Mouse (Mus musculus): ENCODE results near the gene Stoml1. TPM values are rescaled to one million over a fixed set of nuclear protein-coding genes. Genes with fewer than 3 reads are reported as not detected.

Stoml1 gene
- total and polyA plus RNA-seq, 3 experiments: 35.4 to 40.7 (median 35.4) TPM

GRCm38 (mm10) chr9:58297065-58297464, 44.1 kb downstream of the Stoml1 start:
- no peak overlapping the region for H3K27ac ChIP-seq (ENCODE audit: insufficient read depth, low read depth)
- in situ Hi-C loops (cut with MboI; ENCODE audit: low pct_ligation_motif_present, low pct_unique_long_range_greater_than_20kb, low sequenced_read_pairs): no loop called here
- DNase-seq (ENCODE audit: extremely low read depth): no peak
- dilution Hi-C loops (cut with MboI; ENCODE audit: extremely low pct_ligation_motif_present, extremely low pct_unique_long_range_greater_than_20kb, low sequenced_read_pairs): no loop called here
- no peak overlapping the region for H3K4me3 ChIP-seq (replicated peaks in 1 of 3; ENCODE audit: low read depth in 2 of 3, low read length in 2 of 3, poor library complexity in 1 of 3)
- TF ChIP-seq MEF2A (IDR thresholded peaks at IDR 0.05; ENCODE audit: borderline replicate concordance, low read depth, low read length): no peak
- peaks cover 13% of the 10 kb centered on the region for H3K27me3 ChIP-seq (replicated peaks)
- H3K9ac ChIP-seq (ENCODE audit: insufficient read depth, low read depth): no peak overlapping the region
- peaks cover under 1% of the 10 kb centered on the region for H3K9me3 ChIP-seq (replicated peaks; ENCODE audit: low read length)
- H3K36me3 ChIP-seq (replicated peaks in 1 of 2; ENCODE audit: control insufficient read depth in 1 of 2, insufficient read depth in 1 of 2, low read length in 1 of 2): no peaks in the 10 kb centered on the region
- no peak overlapping the region for H3K4me2 ChIP-seq (ENCODE audit: insufficient read depth, low read depth, poor library complexity, severe bottlenecking)
- H3K79me2 ChIP-seq (replicated peaks; ENCODE audit: control insufficient read depth, extremely low read depth, insufficient read depth, poor library complexity, severe bottlenecking): no peaks in the 10 kb centered on the region
- no peaks in the 10 kb centered on the region for H3K4me1 ChIP-seq (ENCODE audit: control insufficient read depth in 1 of 2, insufficient read depth in 2 of 2)

- H3K4me1 ChIP-seq (ENCODE audit: control insufficient read depth in 1 of 2, insufficient read depth in 2 of 2): no peaks in the 10 kb centered on the region
- DNase-seq (ENCODE audit: extremely low read depth): no peak
- H3K9ac ChIP-seq (ENCODE audit: insufficient read depth, low read depth): no peak overlapping the region
- H3K36me3 ChIP-seq (replicated peaks in 1 of 2; ENCODE audit: control insufficient read depth in 1 of 2, insufficient read depth in 1 of 2, low read length in 1 of 2): no peaks in the 10 kb centered on the region
- TF ChIP-seq TBP (conservative IDR thresholded peaks at IDR 0.05; ENCODE audit: low read depth, low read length) (no peak), CHD1 (IDR thresholded peaks at IDR 0.05; ENCODE audit: low read depth, low read length) (no peak), ZKSCAN1 (IDR thresholded peaks at IDR 0.05; ENCODE audit: borderline replicate concordance, low read depth, low read length) (no peak), MAZ (IDR thresholded peaks at IDR 0.05; ENCODE audit: low read depth, low read length) (no peak), BHLHE40 (IDR thresholded peaks at IDR 0.05; ENCODE audit: low read depth, low read length) (no peak), ZC3H11A (IDR thresholded peaks at IDR 0.05; ENCODE audit: low read depth, low read length) (no peak), RAD21 (IDR thresholded peaks at IDR 0.05; ENCODE audit: low read depth, low read length) (no peak), HCFC1 (IDR thresholded peaks at IDR 0.05; ENCODE audit: low read depth, low read length) (no peak), RCOR1 (conservative IDR thresholded peaks at IDR 0.05; ENCODE audit: low read depth, low read length) (no peak), JUND (conservative IDR thresholded peaks at IDR 0.05; ENCODE audit: low read depth, low read length) (no peak)
- H3K9me3 ChIP-seq (replicated peaks; ENCODE audit: low read length): peaks cover 4% of the 10 kb centered on the region
- no peak overlapping the region for H3K27ac ChIP-seq (ENCODE audit: insufficient read depth, low read depth)
- H3K4me3 ChIP-seq (replicated peaks in 1 of 3; ENCODE audit: low read depth in 2 of 3, low read length in 2 of 3, poor library complexity in 1 of 3): no peak overlapping the region
- in situ Hi-C loops (cut with MboI; ENCODE audit: low pct_ligation_motif_present, low pct_unique_long_range_greater_than_20kb, low sequenced_read_pairs) (no loop called here), dilution Hi-C loops (cut with MboI; ENCODE audit: extremely low pct_ligation_motif_present, extremely low pct_unique_long_range_greater_than_20kb, low sequenced_read_pairs) (no loop called here)
- H3K79me2 ChIP-seq (replicated peaks; ENCODE audit: control insufficient read depth, extremely low read depth, insufficient read depth, poor library complexity, severe bottlenecking): no peaks in the 10 kb centered on the region
- H3K4me2 ChIP-seq (ENCODE audit: insufficient read depth, low read depth, poor library complexity, severe bottlenecking): no peak overlapping the region
- H3K27me3 ChIP-seq (replicated peaks): peaks cover 17% of the 10 kb centered on the region
These were observed 45.1 kb downstream of the Stoml1 start for GRCm38 (mm10) chr9:58297961-58298477.

DNA sequence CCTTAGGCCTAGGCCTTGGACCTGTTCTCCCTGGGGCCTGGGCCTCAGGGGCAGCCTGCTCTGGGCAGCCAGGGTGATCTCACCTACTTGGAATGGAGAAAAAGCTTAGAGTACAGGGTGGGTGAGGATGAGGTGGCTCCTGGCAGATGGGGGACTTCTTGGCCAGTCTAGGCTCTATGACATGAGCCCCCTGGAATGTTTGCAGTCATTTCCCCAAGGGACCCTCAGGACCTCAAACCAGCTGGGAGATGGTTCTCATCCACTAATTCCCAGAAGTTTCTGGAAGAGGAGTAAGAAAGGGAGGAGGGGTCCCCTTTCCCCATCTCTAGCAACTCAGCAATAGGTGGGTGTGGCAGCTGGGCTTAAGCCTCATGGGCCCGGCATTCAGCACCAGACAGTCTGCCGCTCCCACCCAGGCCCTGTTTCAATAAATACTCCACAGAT, 46.4 kb downstream of the Stoml1 start:
- Histone ChIP-seq H3K4me2 (ENCODE audit: insufficient read depth, low read depth, poor library complexity, severe bottlenecking) (no peak overlapping the region), H3K9me3 (replicated peaks; ENCODE audit: low read length) (peaks cover 4% of the 10 kb centered on the region), H3K4me3 (replicated peaks in 1 of 3; ENCODE audit: low read depth in 2 of 3, low read length in 2 of 3, poor library complexity in 1 of 3) (no peak overlapping the region), H3K27ac (ENCODE audit: insufficient read depth, low read depth) (no peak overlapping the region), H3K27me3 (replicated peaks) (peaks cover 28% of the 10 kb centered on the region), H3K9ac (ENCODE audit: insufficient read depth, low read depth) (no peak overlapping the region), H3K4me1 (ENCODE audit: control insufficient read depth in 1 of 2, insufficient read depth in 2 of 2) (no peaks in the 10 kb centered on the region), H3K36me3 (replicated peaks in 1 of 2; ENCODE audit: control insufficient read depth in 1 of 2, insufficient read depth in 1 of 2, low read length in 1 of 2) (no peaks in the 10 kb centered on the region), H3K79me2 (replicated peaks; ENCODE audit: control insufficient read depth, extremely low read depth, insufficient read depth, poor library complexity, severe bottlenecking) (no peaks in the 10 kb centered on the region)
- dilution Hi-C loops (cut with MboI; ENCODE audit: extremely low pct_ligation_motif_present, extremely low pct_unique_long_range_greater_than_20kb, low sequenced_read_pairs) (no loop called here), in situ Hi-C loops (cut with MboI; ENCODE audit: low pct_ligation_motif_present, low pct_unique_long_range_greater_than_20kb, low sequenced_read_pairs) (no loop called here)
- TF ChIP-seq UBTF (IDR thresholded peaks at IDR 0.05; ENCODE audit: low read depth, low read length): no peak
- no peak for TF ChIP-seq E2F4 (IDR thresholded peaks at IDR 0.05; ENCODE audit: insufficient replicate concordance, low read depth, low read length)
- TF ChIP-seq ZC3H11A (IDR thresholded peaks at IDR 0.05; ENCODE audit: low read depth, low read length): no peak
- TF ChIP-seq USF1 (IDR thresholded peaks at IDR 0.05; ENCODE audit: low read depth, low read length): no peak
- TF ChIP-seq POLR2AphosphoS2 (IDR thresholded peaks at IDR 0.05; ENCODE audit: low read depth, low read length): no peak
- TF ChIP-seq RAD21 (IDR thresholded peaks at IDR 0.05; ENCODE audit: low read depth, low read length): no peak
- no peak for TF ChIP-seq RCOR1 (conservative IDR thresholded peaks at IDR 0.05; ENCODE audit: low read depth, low read length)
- TF ChIP-seq ZMIZ1 (IDR thresholded peaks at IDR 0.05; ENCODE audit: low read depth, low read length): no peak
- TF ChIP-seq ELF1 (IDR thresholded peaks at IDR 0.05; ENCODE audit: low read depth, low read length): no peak
- no peak for TF ChIP-seq TCF12 (IDR thresholded peaks at IDR 0.05; ENCODE audit: low read depth, low read length)
- TF ChIP-seq MYC (IDR thresholded peaks at IDR 0.05; ENCODE audit: low read depth, low read length): no peak
- TF ChIP-seq MAX (IDR thresholded peaks at IDR 0.05; ENCODE audit: low read length): no peak
- TF ChIP-seq SMC3 (IDR thresholded peaks at IDR 0.05; ENCODE audit: low read depth, low read length): no peak
- TF ChIP-seq USF2 (conservative IDR thresholded peaks at IDR 0.05; ENCODE audit: low read depth, low read length): no peak
- DNase-seq (ENCODE audit: extremely low read depth): no peak
